Mouse (Mus musculus) kidney, embryonic 15.5 days (tissue): ENCODE data around the gene Tcp10a. TPM values are rescaled to one million over a fixed set of nuclear protein-coding genes. Genes with fewer than 3 reads are reported as not detected.
A peak's percentile ranks its signal among the peaks of the same experiment; 100 is the strongest.
"Not testable (repeated sequence)": the region's sequence is repeated elsewhere in the genome, so short reads cannot be mapped to it uniquely, and the experiment has no call there.

ENCODE experiments used
- ATAC-seq: fragments of 200-750 bp; cut with Nextera tagmentation; replicated peaks from 2 replicates; pipeline ENCODE4 v1.8.0; 2017; ENCODE audit warnings: moderate TSS enrichment; ENCODE audit not compliant: low FRiP score
- H3K27ac ChIP-seq: fragments of 300-500 bp; sonication (generic); 2 replicates; pipeline ENCODE4 v1.5.1; 2015; ENCODE audit warnings: mild to moderate bottlenecking, inconsistent platforms
- H3K27me3 ChIP-seq: fragments of 300-500 bp; sonication (generic); 2 replicates; pipeline ENCODE4 v1.6.1; 2015; ENCODE audit warnings: inconsistent platforms
- H3K36me3 ChIP-seq: fragments of 300-500 bp; sonication (generic); 2 replicates; pipeline ENCODE4 v1.6.1; 2015; ENCODE audit warnings: inconsistent platforms
- H3K4me1 ChIP-seq: fragments of 300-500 bp; sonication (generic); 2 replicates; pipeline ENCODE4 v1.6.1; 2015; ENCODE audit warnings: inconsistent platforms
- H3K4me2 ChIP-seq: fragments of 300-500 bp; sonication (generic); 2 replicates; pipeline ENCODE4 v1.6.1; 2015; ENCODE audit warnings: moderate library complexity, mild to moderate bottlenecking, inconsistent platforms
- H3K4me3 ChIP-seq: fragments of 300-500 bp; sonication (generic); replicated peaks from 2 replicates; pipeline ENCODE4 v1.5.1; 2015; ENCODE audit warnings: mild to moderate bottlenecking, inconsistent platforms
- H3K9ac ChIP-seq: fragments of 300-500 bp; sonication (generic); 2 replicates; pipeline ENCODE4 v1.6.1; 2015; ENCODE audit warnings: mild to moderate bottlenecking, inconsistent platforms
- H3K9me3 ChIP-seq: fragments of 300-500 bp; sonication (generic); replicated peaks from 2 replicates; pipeline ENCODE4 v1.6.1; 2016; ENCODE audit warnings: inconsistent platforms
- WGBS: fragments of 180-500 bp; shearing (Covaris S2); methylation state at CpG from one replicate; pipeline ENCODE4 v1.1.7; 2015; ENCODE audit warnings: mixed read lengths; 5-methylcytosine and 5-hydroxymethylcytosine counted together
- polyA plus RNA-seq: library from polyadenylated mRNA; unstranded; fragments of >200 nt; fragmentation: Nextera tagmentation; extraction: Ambion mirVana; gene quantifications from 2 replicates; pipeline ENCODE4 v1.2.1, GENCODE M21; 2015

Tcp10a gene
- not detected in 2 replicates for polyA plus RNA-seq

GRCm38 (mm10) chr17:7324346-7324745 lies at the start of gene Tcp10a:
Gene Tcp10a (plus strand): TSS chr17:7324646.
- H3K36me3 ChIP-seq, H3K4me3 ChIP-seq, H3K9me3 ChIP-seq, H3K27ac ChIP-seq, H3K9ac ChIP-seq, H3K4me1 ChIP-seq, ATAC-seq, H3K27me3 ChIP-seq, H3K4me2 ChIP-seq: not testable (repeated sequence)
- 93% methylated on average over 4 of the region's 5 CpGs for WGBS

- ATAC-seq, result no peak
- H3K4me3 ChIP-seq, result no peak overlapping the region
- peaks cover 3% of the 10 kb centered on the region for H3K4me1 ChIP-seq
- no peak overlapping the region for H3K27ac ChIP-seq
- H3K9ac ChIP-seq, result no peak overlapping the region
- 94% methylated on average over 15 of the region's 15 CpGs for WGBS
- no peaks in the 10 kb centered on the region for H3K9me3 ChIP-seq
- H3K4me2 ChIP-seq, result no peak overlapping the region
- peaks cover 48% of the 10 kb centered on the region for H3K36me3 ChIP-seq
- H3K27me3 ChIP-seq, result no peaks in the 10 kb centered on the region
Measured at GRCm38 (mm10) chr17:7278702-7279242, 45.7 kb upstream of the Tcp10a start.

GRCm38 (mm10) chr17:7279251-7279650 lies 45.2 kb upstream of the Tcp10a start:
- Histone ChIP-seq H3K4me1 (peaks cover 6% of the 10 kb centered on the region), H3K4me3 (no peak overlapping the region), H3K27me3 (no peaks in the 10 kb centered on the region), H3K4me2 (no peak overlapping the region), H3K9me3 (no peaks in the 10 kb centered on the region), H3K9ac (no peak overlapping the region), H3K27ac (no peak overlapping the region), H3K36me3 (peaks cover 50% of the 10 kb centered on the region)
- ATAC-seq, result no peak
- WGBS, result 94% methylated on average over 9 of the region's 9 CpGs

GRCm38 (mm10) chr17:7284297-7284910 lies 40.0 kb upstream of the Tcp10a start:
- H3K9me3 ChIP-seq, result no peaks in the 10 kb centered on the region
- 77% methylated on average over 8 of the region's 8 CpGs for WGBS

GRCm38 (mm10) chr17:7285292-7285691 lies 39.2 kb upstream of the Tcp10a start:
- peaks cover 36% of the 10 kb centered on the region for H3K4me1 ChIP-seq
- H3K9me3 ChIP-seq, result no peaks in the 10 kb centered on the region
- peaks cover 33% of the 10 kb centered on the region for H3K36me3 ChIP-seq
- no peak overlapping the region for H3K4me3 ChIP-seq
- H3K27me3 ChIP-seq, result no peaks in the 10 kb centered on the region
- WGBS, result 72% methylated on average over 12 of the region's 12 CpGs
- H3K4me2 ChIP-seq, result no peak overlapping the region
- H3K27ac ChIP-seq, result peak overlapping the region; percentile 37
- 0 out of 2 replicates have a peak, but pooled peaks have one; percentile 27 for ATAC-seq
- no peak overlapping the region for H3K9ac ChIP-seq

More at GRCm38 (mm10) chr17:7284297-7284910, 40.0 kb upstream of the Tcp10a start:
- Histone ChIP-seq H3K4me2 (no peak overlapping the region), H3K36me3 (peaks cover 34% of the 10 kb centered on the region), H3K27ac (peak overlapping the region; percentile 37; the same call in 1 of the 2 replicates), H3K4me3 (no peak overlapping the region), H3K9ac (no peak overlapping the region), H3K4me1 (peaks cover 36% of the 10 kb centered on the region), H3K27me3 (no peaks in the 10 kb centered on the region)
- ATAC-seq, result no peak

- ATAC-seq, result no peak
- 68% methylated on average over 12 of the region's 12 CpGs for WGBS
Measured at GRCm38 (mm10) chr17:7286422-7287050, 37.9 kb upstream of the Tcp10a start.

GRCm38 (mm10) chr17:7292012-7292684 lies 32.3 kb upstream of the Tcp10a start:
- Histone ChIP-seq H3K36me3 (peaks cover 32% of the 10 kb centered on the region), H3K4me3 (no peak overlapping the region), H3K9ac (no peak overlapping the region), H3K27me3 (no peaks in the 10 kb centered on the region), H3K9me3 (no peaks in the 10 kb centered on the region), H3K4me1 (0 out of 2 replicates have a peak, but pooled peaks cover 3% of the 10 kb centered on the region), H3K27ac (no peak overlapping the region), H3K4me2 (no peak overlapping the region)
- 84% methylated on average over 11 of the region's 11 CpGs for WGBS
- ATAC-seq, result no peak

More at GRCm38 (mm10) chr17:7286422-7287050, 37.9 kb upstream of the Tcp10a start:
- no peak overlapping the region for H3K4me3 ChIP-seq
- H3K4me1 ChIP-seq, result peaks cover 36% of the 10 kb centered on the region
- no peaks in the 10 kb centered on the region for H3K9me3 ChIP-seq
- peaks cover 39% of the 10 kb centered on the region for H3K36me3 ChIP-seq
- no peaks in the 10 kb centered on the region for H3K27me3 ChIP-seq
- H3K4me2 ChIP-seq, result no peak overlapping the region
- no peak overlapping the region for H3K9ac ChIP-seq
- H3K27ac ChIP-seq, result no peak overlapping the region

GRCm38 (mm10) chr17:7306278-7307196 lies 17.9 kb upstream of the Tcp10a start:
- H3K4me2 ChIP-seq, H3K27ac ChIP-seq, H3K36me3 ChIP-seq, H3K4me1 ChIP-seq, H3K9ac ChIP-seq, H3K27me3 ChIP-seq, H3K4me3 ChIP-seq, H3K9me3 ChIP-seq: not testable (repeated sequence)
- ATAC-seq, result peak; percentile 83
- WGBS, result 54% methylated on average over 8 of the region's 8 CpGs

GRCm38 (mm10) chr17:7315693-7316382 lies 8.6 kb upstream of the Tcp10a start:
- not testable (repeated sequence) for H3K36me3 ChIP-seq, ATAC-seq, H3K4me3 ChIP-seq, H3K4me1 ChIP-seq, H3K27ac ChIP-seq, H3K9me3 ChIP-seq, H3K4me2 ChIP-seq, H3K9ac ChIP-seq, H3K27me3 ChIP-seq
- WGBS, result 79% methylated on average over 8 of the region's 8 CpGs

GRCm38 (mm10) chr17:7319789-7320188 lies 4.7 kb upstream of the Tcp10a start:
- WGBS, result 89% methylated on average over 6 of the region's 6 CpGs
- H3K9ac ChIP-seq, H3K27me3 ChIP-seq, H3K4me3 ChIP-seq, H3K9me3 ChIP-seq, H3K4me1 ChIP-seq, ATAC-seq, H3K36me3 ChIP-seq, H3K4me2 ChIP-seq, H3K27ac ChIP-seq: not testable (repeated sequence)

- H3K9me3 ChIP-seq, H3K9ac ChIP-seq, H3K4me3 ChIP-seq, ATAC-seq, H3K36me3 ChIP-seq, H3K27me3 ChIP-seq, H3K4me2 ChIP-seq, H3K27ac ChIP-seq, H3K4me1 ChIP-seq: not testable (repeated sequence)
- 78% methylated on average over 6 of the region's 8 CpGs for WGBS
Measured at GRCm38 (mm10) chr17:7326415-7326814, 2.0 kb downstream of the Tcp10a start.
